Mouse (Mus musculus): ENCODE data around the gene Oasl1. TPM values are rescaled to one million over a fixed set of nuclear protein-coding genes. Genes with fewer than 3 reads are reported as not detected.

Gene Oasl1
- total RNA-seq, 2 experiments from 2014 or later, result 1.4 to 4.9 TPM

DNA sequence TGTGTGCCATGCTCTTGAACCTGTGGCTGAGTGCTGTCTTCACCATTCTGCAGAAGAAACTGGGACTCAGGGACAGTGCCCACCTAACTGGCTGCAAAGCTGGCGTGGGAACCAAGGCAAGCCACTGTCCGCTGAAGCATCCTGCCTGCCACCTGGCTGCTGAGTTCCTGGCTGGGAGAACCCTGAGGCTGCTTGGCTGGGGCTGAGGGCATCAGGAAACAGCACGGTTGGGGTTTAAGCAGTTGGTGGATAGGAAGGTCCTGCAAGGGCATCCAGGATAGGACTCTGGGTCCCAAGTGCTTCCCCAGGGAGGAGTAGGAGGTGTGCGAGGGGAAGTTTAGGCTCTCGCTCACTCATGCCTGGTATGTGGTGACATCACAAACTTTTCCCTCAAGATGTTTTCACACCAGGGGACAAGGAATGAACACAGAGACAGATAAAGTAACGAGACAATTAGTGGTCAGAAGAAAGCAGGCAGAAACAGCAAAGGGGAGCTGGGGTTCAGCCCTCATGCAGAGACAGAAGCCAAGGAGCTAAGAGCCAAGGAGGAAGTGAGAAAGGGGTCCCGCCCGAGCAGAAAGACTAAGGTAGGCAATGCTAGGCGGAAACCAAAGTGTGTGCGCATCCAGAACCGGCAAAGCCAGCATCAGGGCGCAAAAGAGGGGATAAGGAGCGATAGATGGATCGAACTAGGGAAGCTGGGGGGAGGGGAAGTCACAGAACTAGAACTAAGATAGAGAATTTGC lies 44.7 kb downstream of the Oasl1 start:
- ATAC-seq (replicated peaks; ENCODE audit: poor library complexity), result no peak; the same call in 1 of the 2 replicates

DNA sequence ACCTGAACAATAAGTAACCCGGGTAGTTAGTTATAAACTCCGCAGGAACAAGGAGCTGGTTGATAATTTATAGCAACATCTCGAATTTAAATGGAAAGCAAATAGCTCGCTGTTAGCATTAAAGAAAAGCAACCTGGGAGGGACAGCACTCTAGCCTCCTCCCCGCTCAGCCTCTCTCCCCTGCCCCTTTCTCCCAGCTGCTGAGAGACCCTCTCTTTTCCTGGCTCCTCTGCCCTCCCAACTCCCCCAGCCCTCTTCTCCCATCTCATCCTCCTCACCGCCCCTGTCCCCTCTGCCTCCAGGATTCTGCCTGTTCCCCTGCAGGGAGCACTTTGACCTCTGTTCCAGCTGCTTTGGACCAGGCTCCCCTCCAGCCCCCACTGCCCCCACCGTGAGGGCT lies 45.6 kb downstream of the Oasl1 start:
- no peak for ATAC-seq (replicated peaks; ENCODE audit: poor library complexity)

DNA sequence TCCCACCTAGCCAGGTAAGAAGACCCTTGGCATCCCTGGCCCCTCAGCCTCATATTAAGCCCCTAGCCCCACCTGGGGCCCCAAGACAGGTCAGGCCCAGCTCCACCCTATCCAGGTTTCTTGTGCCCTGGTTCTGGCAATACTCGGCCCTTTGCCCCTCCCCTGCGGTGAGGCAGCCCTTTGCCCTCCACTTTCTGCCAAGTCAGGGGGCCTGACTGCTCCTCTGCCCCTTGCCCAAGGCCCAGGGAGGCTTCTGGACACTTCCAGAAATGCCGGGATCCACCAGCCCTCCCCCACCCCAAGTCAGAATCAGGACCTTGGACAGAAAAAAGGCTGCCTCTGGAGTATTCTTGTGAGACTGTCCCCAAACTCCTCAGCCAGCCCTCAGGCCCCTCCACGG lies 46.0 kb downstream of the Oasl1 start:
- no peak for ATAC-seq (replicated peaks; ENCODE audit: poor library complexity)

DNA sequence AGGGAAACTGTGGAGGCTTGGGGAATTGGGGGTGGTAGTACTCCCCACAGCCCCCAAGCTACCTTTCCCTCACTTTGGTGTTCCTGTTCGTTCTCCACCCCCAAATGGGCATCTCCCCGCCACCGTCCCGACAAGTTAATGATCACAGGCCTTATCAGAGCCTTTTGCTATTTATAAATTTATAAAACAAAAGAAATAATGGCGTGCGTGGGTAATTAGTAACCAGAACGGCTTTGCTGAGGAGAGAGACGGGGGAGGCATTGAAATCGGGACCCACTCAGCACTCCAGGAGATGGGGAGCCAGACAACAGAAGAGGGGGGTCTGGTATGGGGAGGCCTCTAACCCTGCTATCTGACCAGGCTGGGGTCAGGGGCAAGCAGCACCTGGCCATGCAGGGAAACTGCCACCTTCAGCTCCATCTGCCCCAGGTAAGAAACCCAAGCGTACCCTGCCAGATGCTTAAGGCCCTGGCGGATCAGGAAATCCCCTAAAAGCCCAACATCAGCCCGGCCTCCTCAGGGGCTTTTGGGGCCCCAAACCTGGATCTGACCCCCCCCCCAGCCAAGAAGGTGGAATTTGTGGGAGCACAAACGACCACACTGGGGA lies 46.7 kb downstream of the Oasl1 start:
- ATAC-seq (replicated peaks; ENCODE audit: poor library complexity), result no peak

DNA sequence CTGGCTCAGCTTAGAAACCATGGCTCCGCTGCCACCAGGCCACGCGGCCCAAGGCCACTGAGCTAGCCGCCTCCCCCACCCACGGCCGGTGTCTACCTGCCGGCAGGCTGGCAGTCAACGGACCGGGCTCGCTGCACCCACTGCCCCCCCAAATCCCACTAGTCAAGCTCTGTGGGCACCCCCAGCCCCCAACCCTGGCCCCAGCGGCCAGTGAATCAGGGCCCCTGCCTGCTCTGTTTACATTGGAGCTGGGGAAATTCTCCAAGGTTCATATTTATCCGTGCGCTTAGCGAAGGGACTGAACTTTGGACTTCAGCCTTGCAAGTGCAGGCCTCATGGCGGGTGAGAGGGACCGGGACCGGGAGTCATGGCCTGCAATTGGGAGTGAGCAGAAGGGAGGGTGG lies 47.8 kb downstream of the Oasl1 start, which contains the start of gene Hnf1a:
TSS of gene Hnf1a (minus strand) at position 271 of the 404 bp plus-strand sequence.
- ATAC-seq (replicated peaks; ENCODE audit: poor library complexity), result no peak

DNA sequence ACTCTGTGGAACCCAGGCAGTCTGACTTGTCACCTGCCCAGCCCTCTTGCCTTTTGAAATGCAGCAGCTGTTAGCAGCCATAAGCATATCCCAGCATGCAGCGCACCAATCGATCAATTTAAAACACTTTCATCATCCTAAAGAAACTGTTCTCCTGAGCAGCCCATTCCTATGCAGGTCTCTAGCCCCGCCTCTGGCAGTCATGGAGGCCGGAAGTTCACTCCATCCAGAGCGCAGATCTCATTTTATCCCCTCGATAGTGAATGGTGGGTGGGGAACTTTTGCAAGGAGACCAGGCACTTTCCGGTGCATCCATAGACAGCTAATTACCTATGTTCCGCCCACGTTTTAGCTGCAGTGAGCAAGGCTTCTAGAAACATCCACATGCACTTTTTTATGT lies 49.2 kb downstream of the Oasl1 start:
- ATAC-seq (replicated peaks; ENCODE audit: poor library complexity), result no peak

DNA sequence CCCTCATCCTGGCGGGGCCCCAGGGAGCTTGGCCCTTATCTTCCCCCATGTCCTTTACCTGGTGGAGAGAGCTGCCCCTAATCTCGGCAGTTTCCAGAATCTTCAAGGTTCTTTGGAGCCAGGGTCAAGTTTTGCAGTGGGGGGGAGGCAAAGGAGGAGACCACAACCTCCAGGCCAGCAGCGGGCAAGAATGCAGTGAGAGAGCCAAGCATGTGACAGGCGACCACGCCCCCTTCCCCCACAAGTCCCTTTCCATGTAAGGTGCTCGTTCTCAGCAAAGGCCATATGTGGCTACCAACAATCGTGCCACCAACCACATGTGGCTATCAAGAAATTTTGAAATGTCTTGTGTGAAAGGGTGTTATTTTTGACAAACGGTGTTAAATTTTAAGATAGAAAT lies 50.1 kb downstream of the Oasl1 start:
- no peak for ATAC-seq (replicated peaks; ENCODE audit: poor library complexity)

DNA sequence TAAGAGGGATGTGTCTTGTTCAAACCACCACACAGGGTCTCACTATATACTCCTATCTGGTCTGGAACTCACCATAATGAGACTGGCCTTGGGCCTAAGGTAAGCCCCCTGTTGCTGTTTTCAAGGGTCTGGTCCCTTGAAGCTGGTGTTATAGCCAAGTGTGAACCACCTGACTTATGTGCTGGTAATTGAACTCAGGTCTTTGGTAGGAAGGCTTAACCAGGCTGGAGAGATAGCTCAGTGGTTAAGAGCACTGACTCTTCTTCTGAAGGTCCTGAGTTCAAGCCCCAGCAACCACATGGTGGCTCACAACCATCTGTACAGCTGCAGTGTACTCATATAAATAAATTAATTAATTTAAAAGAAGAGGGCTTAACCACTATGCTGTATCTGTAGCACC lies 53.9 kb downstream of the Oasl1 start:
- no peak for ATAC-seq (replicated peaks; ENCODE audit: poor library complexity)

DNA sequence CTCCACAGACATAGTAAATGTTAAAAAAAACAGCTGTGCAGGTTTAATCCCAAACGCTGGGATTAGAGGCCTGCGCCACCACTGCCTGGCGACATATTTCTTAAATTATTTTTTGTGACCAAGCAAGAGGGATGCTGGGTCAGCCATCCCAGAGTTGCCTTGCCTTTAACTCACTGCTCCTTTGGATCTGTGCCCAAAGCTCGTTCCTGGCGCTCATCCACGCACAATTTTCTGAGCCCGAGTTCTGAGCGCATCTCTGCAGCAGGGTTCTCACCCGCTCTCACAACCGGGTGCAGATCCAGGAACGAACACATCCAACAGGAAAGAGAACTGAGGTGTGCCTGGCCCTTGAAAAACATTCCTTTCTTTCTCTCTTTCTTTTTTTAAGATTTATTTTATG lies 55.4 kb downstream of the Oasl1 start:
- ATAC-seq (replicated peaks; ENCODE audit: poor library complexity), result no peak

DNA sequence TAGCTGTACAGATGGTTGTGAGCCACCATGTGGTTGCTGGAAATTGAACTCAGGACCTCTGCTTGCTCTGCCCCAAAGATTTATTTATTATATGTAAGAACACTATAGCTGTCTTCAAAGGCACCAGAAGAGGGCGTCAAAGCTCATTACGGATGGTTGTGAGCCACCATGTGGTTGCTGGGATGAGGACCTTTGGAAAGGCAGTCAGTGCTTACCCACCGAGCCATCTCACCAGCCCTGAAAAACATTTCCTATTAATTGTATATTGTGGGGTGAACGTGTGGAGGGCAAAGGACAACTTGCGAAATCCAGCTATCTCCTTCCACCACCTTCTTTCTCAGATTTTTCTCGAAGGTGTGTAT lies 55.8 kb downstream of the Oasl1 start:
- ATAC-seq (replicated peaks; ENCODE audit: poor library complexity), result peak; percentile 51

DNA sequence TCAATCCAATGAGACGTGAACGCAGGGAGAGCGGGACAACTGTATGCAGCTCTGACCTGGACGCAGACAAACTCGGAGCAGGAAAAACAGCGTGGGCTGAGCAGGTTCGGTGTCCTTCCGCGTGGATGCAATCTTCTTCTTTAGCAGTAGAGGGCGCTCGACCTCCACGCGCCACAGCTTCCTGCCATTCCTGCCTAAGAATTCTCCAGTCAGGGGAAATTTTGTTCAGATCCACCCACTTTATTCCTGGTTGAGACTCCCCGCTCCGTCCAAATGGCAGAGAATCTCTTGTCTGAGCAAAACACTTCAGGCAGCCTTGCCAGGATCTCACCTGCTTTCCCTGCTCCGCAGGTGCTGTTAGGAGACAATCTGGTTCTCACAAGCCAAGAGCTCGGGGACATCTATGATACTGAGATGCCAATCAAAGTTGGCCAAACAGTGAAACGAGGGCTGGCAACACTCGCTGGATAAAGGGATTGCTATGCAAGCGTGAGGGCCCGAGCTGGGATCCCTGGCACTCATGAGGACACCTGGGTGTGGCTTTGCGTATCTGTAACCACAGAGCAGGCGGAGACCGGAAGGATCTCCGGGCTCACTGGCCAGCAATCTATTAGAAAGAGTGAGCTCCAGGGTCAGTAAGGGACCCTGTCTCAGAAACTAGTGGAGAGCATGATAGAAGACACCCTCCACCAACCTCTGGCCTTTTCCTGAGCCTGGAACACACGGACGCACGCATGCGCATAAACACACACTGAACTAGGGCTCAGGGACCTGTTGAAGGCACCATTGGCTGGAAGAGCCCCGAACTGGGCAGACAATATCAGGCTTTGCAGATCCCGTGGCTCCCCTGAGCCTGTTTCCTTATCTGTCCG lies 56.4 kb downstream of the Oasl1 start:
- peak; percentile 80 for ATAC-seq (replicated peaks; ENCODE audit: poor library complexity)

DNA sequence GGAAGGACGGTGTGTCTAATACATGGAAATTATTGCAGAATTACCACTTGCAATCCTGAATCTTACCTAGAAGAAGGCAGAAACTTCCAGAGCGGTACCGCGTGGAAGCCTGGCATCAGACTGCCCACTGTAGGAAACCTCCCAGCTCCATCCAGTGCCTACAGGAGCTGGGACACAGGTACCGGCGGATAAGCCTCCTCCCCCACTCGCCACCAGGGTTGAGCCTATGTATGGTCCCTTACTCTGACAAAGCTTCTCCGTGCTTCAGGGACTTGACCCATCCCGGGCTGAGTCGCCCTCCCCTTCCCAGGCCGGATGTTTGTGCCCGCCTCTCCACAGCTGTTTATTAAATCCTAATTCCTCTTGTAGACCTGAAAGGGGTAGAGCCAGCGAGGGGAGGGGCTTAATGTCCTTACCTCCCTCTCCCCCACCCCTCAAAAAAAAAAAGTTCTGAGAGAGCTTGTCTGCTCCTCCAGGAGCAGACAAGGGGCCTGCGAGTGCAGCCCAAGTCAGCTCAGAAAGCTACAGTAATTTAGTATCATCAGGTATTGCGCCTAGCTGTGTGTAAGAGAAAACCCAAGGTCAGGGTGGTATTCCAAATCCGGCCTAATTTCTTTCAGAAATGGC lies 57.2 kb downstream of the Oasl1 start:
- peak; percentile 3; the same call in 1 of the 2 replicates for ATAC-seq (replicated peaks; ENCODE audit: poor library complexity)

DNA sequence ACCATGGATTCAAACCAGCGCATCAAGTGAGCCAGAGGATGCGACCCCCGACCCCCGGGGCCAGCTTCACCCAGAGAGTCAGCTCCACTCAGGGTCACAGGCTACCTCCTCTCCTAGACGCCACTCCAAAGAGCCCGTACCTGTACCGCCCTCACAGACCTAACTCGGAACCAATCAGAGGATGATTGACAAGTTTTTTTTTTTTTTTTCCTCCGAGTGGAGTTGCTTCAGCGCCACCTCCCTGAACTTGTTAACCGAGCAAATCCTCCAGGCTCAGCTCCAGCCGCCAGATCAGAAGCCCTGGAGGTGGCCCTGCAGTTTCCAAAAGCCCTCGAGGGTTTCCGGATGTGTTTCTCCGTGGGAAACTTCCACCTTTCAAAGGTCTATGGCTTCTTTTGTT lies 59.0 kb downstream of the Oasl1 start:
- ATAC-seq (replicated peaks; ENCODE audit: poor library complexity), result no peak

DNA sequence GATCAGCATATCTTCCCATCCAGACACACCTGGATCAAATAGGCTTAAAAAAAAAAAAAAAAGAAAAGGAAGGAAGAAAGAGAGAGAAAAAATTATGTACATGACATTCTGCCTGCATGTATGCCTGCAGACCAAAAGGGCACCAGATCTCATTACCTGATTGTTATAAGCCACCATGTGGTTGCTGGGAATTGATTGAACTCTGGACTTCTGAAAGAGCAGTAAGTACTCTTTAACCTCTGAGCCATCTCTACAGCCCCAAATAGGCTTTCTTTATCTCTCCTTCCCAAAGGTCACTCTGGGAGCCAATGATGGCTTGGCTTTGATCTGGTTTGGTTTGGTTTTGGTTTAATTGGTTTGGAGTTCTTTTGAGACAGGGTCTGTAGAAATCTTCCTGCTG lies 62.0 kb downstream of the Oasl1 start:
- ATAC-seq (replicated peaks; ENCODE audit: poor library complexity), result no peak

Other genes with a start within 250 kb of the Oasl1 start
- 94.3 and 101 TPM in 2 replicates for gene Gltp, start 232.3 kb upstream of the Oasl1 start, total RNA-seq (2015)
- 46.1 and 48.6 TPM in 2 replicates for gene Gltp, start 232.3 kb upstream of the Oasl1 start, total RNA-seq (2017)
- gene Tchp, start 215.5 kb upstream of the Oasl1 start, total RNA-seq (2015), result 4.9 and 5.4 TPM in 2 replicates
- gene Tchp, start 215.5 kb upstream of the Oasl1 start, total RNA-seq (2017), result 10.0 and 10.2 TPM in 2 replicates
- gene Ankrd13a, start 148.6 kb upstream of the Oasl1 start, total RNA-seq (2015), result 264 and 290 TPM in 2 replicates
- 298 and 323 TPM in 2 replicates for gene Ankrd13a, start 148.6 kb upstream of the Oasl1 start, total RNA-seq (2017)
- gene Git2, start 147.7 kb upstream of the Oasl1 start, total RNA-seq (2015), result 84.7 and 88.9 TPM in 2 replicates
- 73.6 and 81.1 TPM in 2 replicates for gene Git2, start 147.7 kb upstream of the Oasl1 start, total RNA-seq (2017)
- 61.6 and 65.6 TPM in 2 replicates for gene 1500011B03Rik, start 99.8 kb upstream of the Oasl1 start, total RNA-seq (2015)
- 35.0 and 36.2 TPM in 2 replicates for gene 1500011B03Rik, start 99.8 kb upstream of the Oasl1 start, total RNA-seq (2017)
- gene 4930519G04Rik, start 69.6 kb upstream of the Oasl1 start, total RNA-seq (2015), result 0.07 and 0.17 TPM in 2 replicates
- gene 4930519G04Rik, start 69.6 kb upstream of the Oasl1 start, total RNA-seq (2017), result 0.08 TPM in 1 of 2 replicates, not detected in the other
- not detected in 2 replicates for gene Gm9936, start 64.6 kb upstream of the Oasl1 start, total RNA-seq (2015)
- not detected in 2 replicates for gene Gm9936, start 64.6 kb upstream of the Oasl1 start, total RNA-seq (2017)
- 2.9 and 10.3 TPM in 2 replicates for gene Oasl2, start 26.3 kb upstream of the Oasl1 start, total RNA-seq (2015)
- gene Oasl2, start 26.3 kb upstream of the Oasl1 start, total RNA-seq (2017), result 2.5 and 5.6 TPM in 2 replicates
- 7.0 and 13.3 TPM in 2 replicates for gene 2210016L21Rik, start 18.9 kb downstream of the Oasl1 start, total RNA-seq (2015)
- gene 2210016L21Rik, start 18.9 kb downstream of the Oasl1 start, total RNA-seq (2017), result 12.7 and 13.6 TPM in 2 replicates
- gene Hnf1a, start 47.9 kb downstream of the Oasl1 start, total RNA-seq (2015), result not detected in 2 replicates
- gene Hnf1a, start 47.9 kb downstream of the Oasl1 start, total RNA-seq (2017), result not detected in 2 replicates
- 32.0 and 40.2 TPM in 2 replicates for gene Sppl3, start 87.9 kb downstream of the Oasl1 start, total RNA-seq (2015)
- 23.4 and 28.6 TPM in 2 replicates for gene Sppl3, start 87.9 kb downstream of the Oasl1 start, total RNA-seq (2017)
- not detected in 2 replicates for gene Gm10401, start 175.1 kb downstream of the Oasl1 start, total RNA-seq (2015)
- not detected in 2 replicates for gene Gm10401, start 175.1 kb downstream of the Oasl1 start, total RNA-seq (2017)
- gene Acads, start 196.1 kb downstream of the Oasl1 start, total RNA-seq (2015), result 27.8 and 28.8 TPM in 2 replicates
- gene Acads, start 196.1 kb downstream of the Oasl1 start, total RNA-seq (2017), result 22.3 and 34.1 TPM in 2 replicates
- gene Unc119b, start 211.7 kb downstream of the Oasl1 start, total RNA-seq (2015), result 4.1 and 7.2 TPM in 2 replicates
- gene Unc119b, start 211.7 kb downstream of the Oasl1 start, total RNA-seq (2017), result 9.6 and 11.2 TPM in 2 replicates
- gene Mlec, start 234.9 kb downstream of the Oasl1 start, total RNA-seq (2015), result 242 and 279 TPM in 2 replicates
- 276 and 305 TPM in 2 replicates for gene Mlec, start 234.9 kb downstream of the Oasl1 start, total RNA-seq (2017)